Mouse (Mus musculus) lung, embryonic 14.5 days (tissue): ENCODE results near the gene Fam149a. TPM values are rescaled to one million over a fixed set of nuclear protein-coding genes. Genes with fewer than 3 reads are reported as not detected.

ENCODE experiments used
- ATAC-seq: fragments of 200-750 bp; cut with Nextera tagmentation; 2 replicates; pipeline ENCODE4 v1.8.0; 2017; ENCODE audit warnings: mild to moderate bottlenecking, moderate TSS enrichment, moderate library complexity; ENCODE audit not compliant: insufficient read depth
- DNase-seq: peaks from one replicate; pipeline ENCODE4 v3.0.0-alpha.2; 2015
- H3K27ac ChIP-seq: fragments of 300-500 bp; sonication (generic); 2 replicates; pipeline ENCODE4 v1.5.1; 2014; ENCODE audit warnings: low read depth, mild to moderate bottlenecking, moderate library complexity
- H3K27me3 ChIP-seq: fragments of 300-500 bp; sonication (generic); 2 replicates; pipeline ENCODE4 v1.6.1; 2014; ENCODE audit warnings: low read length, control low read depth; ENCODE audit not compliant: insufficient read depth
- H3K36me3 ChIP-seq: fragments of 300-500 bp; sonication (generic); 2 replicates; pipeline ENCODE4 v1.6.1; 2014; ENCODE audit warnings: control low read depth; ENCODE audit not compliant: insufficient read depth
- H3K4me1 ChIP-seq: fragments of 300-500 bp; sonication (generic); 2 replicates; pipeline ENCODE4 v1.6.1; 2014; ENCODE audit warnings: antibody characterized with exemption, control low read depth; ENCODE audit not compliant: insufficient read depth
- H3K4me2 ChIP-seq: fragments of 300-500 bp; sonication (generic); 2 replicates; pipeline ENCODE4 v1.6.1; 2014; ENCODE audit warnings: mild to moderate bottlenecking
- H3K4me3 ChIP-seq: fragments of 300-500 bp; sonication (generic); 2 replicates; pipeline ENCODE4 v1.5.1; 2014; ENCODE audit warnings: low read depth, low read length
- H3K9ac ChIP-seq: fragments of 300-500 bp; sonication (generic); 2 replicates; pipeline ENCODE4 v1.6.1; 2014
- H3K9me3 ChIP-seq: fragments of 300-500 bp; sonication (generic); 2 replicates; pipeline ENCODE4 v1.6.1; 2016; ENCODE audit warnings: low read depth, low read length, control low read depth
- CTCF ChIP-seq: IDR thresholded peaks from 2 replicates; pipeline ENCODE4 v1.5.1; 2016; ENCODE audit warnings: antibody characterized with exemption, low read depth
- WGBS: fragments of 180-500 bp; shearing (Covaris S2); extraction: QIAGEN DNeasy Blood & Tissue Kit; methylation state at CpG from one replicate; pipeline ENCODE4 v1.1.7; 2014; 5-methylcytosine and 5-hydroxymethylcytosine counted together
- polyA plus RNA-seq: library from polyadenylated mRNA; unstranded; fragments of >200 nt; fragmentation: Nextera tagmentation; extraction: Ambion mirVana; gene quantifications from 2 replicates; pipeline ENCODE4 v1.2.1, GENCODE M21; 2014

Gene Fam149a
- polyA plus RNA-seq, 1 experiment from 2014 or later, result 19.1 TPM

GRCm38 (mm10) chr8:45310967-45311366 is 71.1 kb downstream of the Fam149a start:
- no peaks in the 10 kb centered on the region for H3K36me3 ChIP-seq
- no peak overlapping the region for H3K9ac ChIP-seq
- H3K4me3 ChIP-seq, result no peak overlapping the region
- TF ChIP-seq CTCF, result no peak
- no peaks in the 10 kb centered on the region for H3K9me3 ChIP-seq
- DNase-seq (no peak), ATAC-seq (no peak)
- 58% methylated on average over 4 of the region's 4 CpGs for WGBS
- no peaks in the 10 kb centered on the region for H3K4me1 ChIP-seq
- no peak overlapping the region for H3K27ac ChIP-seq
- no peaks in the 10 kb centered on the region for H3K27me3 ChIP-seq
- no peak overlapping the region for H3K4me2 ChIP-seq

- no peak within 1 kb of the TSS for H3K9ac ChIP-seq
- H3K9me3 ChIP-seq, result no peaks in the 10 kb centered on the region
- H3K4me3 ChIP-seq, result no peak within 1 kb of the TSS
- H3K4me1 ChIP-seq, result no peaks in the 10 kb centered on the region
- no peaks in the 10 kb centered on the region for H3K27me3 ChIP-seq
- no peaks in the 10 kb centered on the region for H3K36me3 ChIP-seq
- no peak within 1 kb of the TSS for H3K4me2 ChIP-seq
- DNase-seq (peak; percentile 19), ATAC-seq (no peak; the same call in 1 of the 2 replicates)
- H3K27ac ChIP-seq, result no peak within 1 kb of the TSS
- TF ChIP-seq CTCF, result no peak
- 55% methylated on average over 13 of the region's 13 CpGs for WGBS
These were observed 73.7 kb downstream of the Fam149a start, which contains the start of gene Gm45753 for GRCm38 (mm10) chr8:45308366-45308765. Gene Gm45753 (minus strand): TSS chr8:45308466.

GRCm38 (mm10) chr8:45305479-45305878 is 76.6 kb downstream of the Fam149a start:
- ATAC-seq (no peak), DNase-seq (no peak)
- Histone ChIP-seq H3K9ac (no peak overlapping the region), H3K27ac (no peak overlapping the region), H3K36me3 (no peaks in the 10 kb centered on the region), H3K4me1 (no peaks in the 10 kb centered on the region), H3K9me3 (no peaks in the 10 kb centered on the region), H3K27me3 (no peaks in the 10 kb centered on the region), H3K4me2 (no peak overlapping the region), H3K4me3 (no peak overlapping the region)
- 82% methylated on average over 1 of the region's 1 CpGs for WGBS
- no peak for TF ChIP-seq CTCF

- Histone ChIP-seq H3K27ac (no peak overlapping the region), H3K9ac (no peak overlapping the region), H3K9me3 (no peaks in the 10 kb centered on the region), H3K4me3 (no peak overlapping the region), H3K27me3 (no peaks in the 10 kb centered on the region), H3K4me1 (no peaks in the 10 kb centered on the region), H3K4me2 (no peak overlapping the region), H3K36me3 (no peaks in the 10 kb centered on the region)
- TF ChIP-seq CTCF, result no peak
- no peak for ATAC-seq
- 87% methylated on average over 3 of the region's 3 CpGs for WGBS
- DNase-seq, result no peak
These were observed 77.7 kb downstream of the Fam149a start for GRCm38 (mm10) chr8:45304354-45304753.

GRCm38 (mm10) chr8:45302390-45302789 is 79.7 kb downstream of the Fam149a start:
- Histone ChIP-seq H3K4me2 (no peak overlapping the region), H3K4me3 (no peak overlapping the region), H3K4me1 (no peaks in the 10 kb centered on the region), H3K9me3 (no peaks in the 10 kb centered on the region), H3K9ac (no peak overlapping the region), H3K27ac (no peak overlapping the region), H3K36me3 (no peaks in the 10 kb centered on the region), H3K27me3 (no peaks in the 10 kb centered on the region)
- DNase-seq (no peak), ATAC-seq (no peak)
- 84% methylated on average over 8 of the region's 8 CpGs for WGBS
- TF ChIP-seq CTCF, result no peak

GRCm38 (mm10) chr8:45295276-45295675 is 86.8 kb downstream of the Fam149a start:
- Histone ChIP-seq H3K4me3 (no peak overlapping the region), H3K9me3 (no peaks in the 10 kb centered on the region), H3K4me1 (no peaks in the 10 kb centered on the region), H3K27me3 (no peaks in the 10 kb centered on the region), H3K27ac (no peak overlapping the region), H3K36me3 (no peaks in the 10 kb centered on the region), H3K9ac (no peak overlapping the region), H3K4me2 (no peak overlapping the region)
- no peak for TF ChIP-seq CTCF
- ATAC-seq (no peak), DNase-seq (no peak)
- WGBS, result 84% methylated on average over 6 of the region's 6 CpGs

- Histone ChIP-seq H3K36me3 (no peaks in the 10 kb centered on the region), H3K4me1 (no peaks in the 10 kb centered on the region), H3K4me2 (no peak within 1 kb of the TSS), H3K4me3 (no peak within 1 kb of the TSS), H3K9me3 (no peaks in the 10 kb centered on the region), H3K9ac (no peak within 1 kb of the TSS), H3K27me3 (no peaks in the 10 kb centered on the region), H3K27ac (no peak within 1 kb of the TSS)
- ATAC-seq (no peak), DNase-seq (no peak)
- WGBS, result 80% methylated on average over 7 of the region's 7 CpGs
- no peak for TF ChIP-seq CTCF
These were observed 87.4 kb downstream of the Fam149a start, which contains the start of gene Klkb1 for GRCm38 (mm10) chr8:45294687-45295086. Gene Klkb1 (minus strand): TSS chr8:45294859.

- WGBS, result 85% methylated on average over 2 of the region's 2 CpGs
- Histone ChIP-seq H3K27ac (no peak overlapping the region), H3K4me1 (no peaks in the 10 kb centered on the region), H3K4me3 (no peak overlapping the region), H3K4me2 (no peak overlapping the region), H3K27me3 (no peaks in the 10 kb centered on the region), H3K36me3 (no peaks in the 10 kb centered on the region), H3K9me3 (no peaks in the 10 kb centered on the region), H3K9ac (no peak overlapping the region)
- TF ChIP-seq CTCF, result no peak
- DNase-seq (no peak), ATAC-seq (no peak)
These were observed 90.3 kb downstream of the Fam149a start for GRCm38 (mm10) chr8:45291790-45292189.

Other genes starting within 250 kb of the Fam149a start
- gene F11, start 120.3 kb downstream of the Fam149a start, polyA plus RNA-seq, result not detected in 2 replicates
- gene Klkb1, start 87.4 kb downstream of the Fam149a start, polyA plus RNA-seq, result not detected in 2 replicates
- gene Gm45753, start 73.8 kb downstream of the Fam149a start, polyA plus RNA-seq, result not detected in 2 replicates
- 0.75 and 1.5 TPM in 2 replicates for gene Cyp4v3, start 49.1 kb downstream of the Fam149a start, polyA plus RNA-seq
- gene Tlr3, start 28.8 kb upstream of the Fam149a start, polyA plus RNA-seq, result 2.8 and 3.4 TPM in 2 replicates
- gene Sorbs2, start 125.5 kb upstream of the Fam149a start, polyA plus RNA-seq, result 23.3 and 26.2 TPM in 2 replicates